Mouse (Mus musculus): ENCODE measurements around the gene Polr2j. TPM values are rescaled to one million over a fixed set of nuclear protein-coding genes. Genes with fewer than 3 reads are reported as not detected.
A peak's percentile ranks its signal among the peaks of the same experiment; 100 is the strongest.

Polr2j gene
- total RNA-seq (2015; ENCODE audit: low replicate concordance) (34.6 and 42.0 TPM in 2 replicates), total RNA-seq (2017; ENCODE audit: low replicate concordance) (24.1 and 62.5 TPM in 2 replicates)

- ATAC-seq (replicated peaks; ENCODE audit: low FRiP score, poor library complexity, severe bottlenecking): peak; percentile 96
Observed at GRCm38 (mm10) chr5:136115891-136116783, at the start of gene Polr2j. Gene Polr2j, plus strand, starts transcription at chr5:136116631.

GRCm38 (mm10) chr5:136069411-136069810 is 47.0 kb upstream of the Polr2j start:
- no peak for ATAC-seq (replicated peaks; ENCODE audit: low FRiP score, poor library complexity, severe bottlenecking)

- ATAC-seq (replicated peaks; ENCODE audit: low FRiP score, poor library complexity, severe bottlenecking): no peak
Observed at GRCm38 (mm10) chr5:136073051-136073450, 43.4 kb upstream of the Polr2j start.

- ATAC-seq (replicated peaks; ENCODE audit: low FRiP score, poor library complexity, severe bottlenecking): no peak
Observed at GRCm38 (mm10) chr5:136073526-136073925, 42.9 kb upstream of the Polr2j start.

GRCm38 (mm10) chr5:136075076-136075475 is 41.4 kb upstream of the Polr2j start:
- ATAC-seq (replicated peaks; ENCODE audit: low FRiP score, poor library complexity, severe bottlenecking): no peak

GRCm38 (mm10) chr5:136076284-136076683 is 40.1 kb upstream of the Polr2j start:
- ATAC-seq (replicated peaks; ENCODE audit: low FRiP score, poor library complexity, severe bottlenecking): no peak

- no peak for ATAC-seq (replicated peaks; ENCODE audit: low FRiP score, poor library complexity, severe bottlenecking)
Observed at GRCm38 (mm10) chr5:136077001-136077550, 39.4 kb upstream of the Polr2j start.

- ATAC-seq (replicated peaks; ENCODE audit: low FRiP score, poor library complexity, severe bottlenecking): no peak
Observed at GRCm38 (mm10) chr5:136078136-136078535, 38.3 kb upstream of the Polr2j start.

- ATAC-seq (replicated peaks; ENCODE audit: low FRiP score, poor library complexity, severe bottlenecking): no peak
Observed at GRCm38 (mm10) chr5:136082345-136082744, 34.1 kb upstream of the Polr2j start.

GRCm38 (mm10) chr5:136083669-136084107 is 32.7 kb upstream of the Polr2j start, which contains the start of gene Rasa4:
Gene Rasa4, plus strand, starts transcription at chr5:136083916.
- peak; percentile 98 for ATAC-seq (replicated peaks; ENCODE audit: low FRiP score, poor library complexity, severe bottlenecking)

- peak; percentile 12; the same call in 1 of the 2 replicates for ATAC-seq (replicated peaks; ENCODE audit: low FRiP score, poor library complexity, severe bottlenecking)
Observed at GRCm38 (mm10) chr5:136084144-136084881, 32.1 kb upstream of the Polr2j start.

GRCm38 (mm10) chr5:136084891-136085651 is 31.4 kb upstream of the Polr2j start:
- no peak for ATAC-seq (replicated peaks; ENCODE audit: low FRiP score, poor library complexity, severe bottlenecking)

GRCm38 (mm10) chr5:136086290-136086689 is 30.1 kb upstream of the Polr2j start:
- ATAC-seq (replicated peaks; ENCODE audit: low FRiP score, poor library complexity, severe bottlenecking): no peak

- no peak for ATAC-seq (replicated peaks; ENCODE audit: low FRiP score, poor library complexity, severe bottlenecking)
Observed at GRCm38 (mm10) chr5:136088821-136089575, 27.4 kb upstream of the Polr2j start.

GRCm38 (mm10) chr5:136091927-136092326 is 24.5 kb upstream of the Polr2j start:
- ATAC-seq (replicated peaks; ENCODE audit: low FRiP score, poor library complexity, severe bottlenecking): no peak

GRCm38 (mm10) chr5:136094249-136095010 is 22.0 kb upstream of the Polr2j start:
- ATAC-seq (replicated peaks; ENCODE audit: low FRiP score, poor library complexity, severe bottlenecking): no peak

GRCm38 (mm10) chr5:136095089-136095488 is 21.3 kb upstream of the Polr2j start:
- no peak for ATAC-seq (replicated peaks; ENCODE audit: low FRiP score, poor library complexity, severe bottlenecking)

- ATAC-seq (replicated peaks; ENCODE audit: low FRiP score, poor library complexity, severe bottlenecking): no peak
Observed at GRCm38 (mm10) chr5:136098536-136098935, 17.9 kb upstream of the Polr2j start.

All from erythroblast, adult 5-6 weeks (primary cell).